Mouse (Mus musculus): Measurements from ENCODE around the gene Ppcs.

DNA sequence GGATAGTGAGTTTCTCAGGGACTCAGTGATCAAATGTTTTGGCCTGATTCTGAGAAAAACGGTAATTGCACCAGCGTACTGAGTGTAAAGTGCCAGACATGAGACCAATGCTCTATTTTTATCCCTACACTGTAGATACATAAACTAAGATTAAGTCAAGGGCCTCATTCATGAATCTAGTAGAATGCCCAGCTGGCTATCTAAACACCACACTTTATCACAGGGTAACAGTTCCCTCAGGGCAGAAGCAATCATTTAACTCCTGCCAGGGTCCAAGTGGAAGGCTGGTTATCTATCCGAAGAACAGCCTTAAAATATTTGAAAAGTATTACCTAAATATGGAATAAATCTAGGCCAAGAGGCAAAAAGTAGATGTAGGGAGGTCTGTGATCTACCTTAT lies 4.3 kb downstream of the Ppcs start:
- TF ChIP-seq CTCF (IDR thresholded peaks at IDR 0.05; ENCODE audit: low read depth, low read length) (no peak), POLR2A (IDR thresholded peaks at IDR 0.05; ENCODE audit: borderline replicate concordance, low read depth, low read length) (no peak)
